Mouse (Mus musculus) CD8-positive naive resting alpha-beta T cell, adult 2 months (primary cell): ENCODE results near the gene Phlda2.
"Not testable (repeated sequence)": the region's sequence is repeated elsewhere in the genome, so short reads cannot be mapped to it uniquely, and the experiment has no call there.

Experiments
- DNase-seq, 2 experiments: peaks; one replicate each; pipeline ENCODE4 v3.0.0; 2022; ENCODE audit warnings: low read depth in 2 of 2, low spot score in 2 of 2

Phlda2 gene

GRCm38 (mm10) chr7:143502418-143503200, at the start of gene Phlda2:
Phlda2 (minus strand) TSS chr7:143503150.
- DNase-seq, result no peak

DNA sequence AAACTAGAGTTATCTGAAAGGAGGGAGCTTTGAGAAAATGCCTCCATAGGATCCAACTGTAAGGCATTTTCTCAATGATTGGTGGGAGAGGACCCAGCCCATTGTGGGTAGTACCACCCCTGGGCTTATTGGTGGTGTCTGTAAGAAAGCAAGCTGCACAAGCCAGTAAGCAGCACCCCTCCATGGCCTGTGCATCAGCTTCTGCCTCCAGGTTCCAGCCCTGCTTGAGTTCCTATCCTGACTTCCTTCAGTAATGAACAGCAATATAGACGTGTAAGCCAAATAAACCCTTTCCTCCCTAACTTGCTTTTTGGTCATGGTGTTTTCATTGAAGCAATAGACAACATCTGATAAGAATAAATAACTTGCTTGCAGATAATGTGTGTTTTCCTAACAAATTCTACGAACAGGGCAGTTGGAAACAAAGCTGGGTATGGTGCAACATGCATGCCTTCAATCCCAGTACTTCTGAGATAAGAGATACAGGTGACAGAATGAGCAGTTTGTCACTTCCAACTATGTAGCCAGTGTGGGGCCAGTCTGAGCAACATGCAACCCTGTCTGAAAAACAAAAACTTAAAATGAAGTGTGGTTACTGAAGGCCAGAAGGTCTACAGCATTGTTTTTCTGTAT, 46.8 kb upstream of the Phlda2 start:
- no peak for DNase-seq

GRCm38 (mm10) chr7:143548976-143549457, 46.1 kb upstream of the Phlda2 start, which contains the start of gene Nap1l4:
Nap1l4 (minus strand) TSS chr7:143549106.
- peak; percentile 99 for DNase-seq

DNA sequence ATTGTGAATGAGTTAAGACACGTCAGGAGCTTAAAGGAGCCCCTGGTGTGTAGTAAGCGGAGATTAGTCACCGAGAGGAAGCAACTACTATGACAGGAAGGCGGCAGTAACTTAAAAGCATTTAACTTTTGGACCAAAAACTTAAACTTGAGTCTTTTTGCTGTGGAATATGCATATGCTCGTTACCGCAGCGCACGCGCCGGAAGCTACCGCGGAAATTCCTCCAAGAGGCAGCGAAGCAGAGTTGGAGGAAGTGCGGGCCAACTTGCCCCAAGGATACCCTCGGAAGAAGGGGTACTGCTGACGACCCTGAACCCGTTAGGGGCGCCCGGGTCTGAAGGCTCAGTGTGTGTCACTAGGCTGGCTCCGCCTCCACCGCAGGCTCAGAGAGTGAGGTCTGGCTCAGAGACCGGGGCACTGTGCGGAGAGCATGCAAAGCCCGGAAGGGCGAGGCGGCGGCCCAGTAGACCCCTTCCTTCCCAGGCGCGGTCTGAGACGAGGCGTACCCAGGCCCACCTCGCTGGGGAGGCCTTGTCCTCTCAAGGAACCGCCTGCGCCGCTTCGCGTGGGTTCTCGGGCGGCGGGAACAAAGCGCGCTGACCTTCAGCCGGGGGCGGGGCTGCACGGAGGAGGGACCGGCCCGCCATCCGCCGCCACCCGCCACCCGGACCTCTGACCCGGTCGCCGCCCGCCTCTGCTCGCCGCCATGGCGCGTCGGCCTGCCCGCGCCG, 45.4 kb upstream of the Phlda2 start:
- peak; percentile 78 to 80 for DNase-seq

GRCm38 (mm10) chr7:143546554-143546953, 43.6 kb upstream of the Phlda2 start:
- no peak for DNase-seq

DNA sequence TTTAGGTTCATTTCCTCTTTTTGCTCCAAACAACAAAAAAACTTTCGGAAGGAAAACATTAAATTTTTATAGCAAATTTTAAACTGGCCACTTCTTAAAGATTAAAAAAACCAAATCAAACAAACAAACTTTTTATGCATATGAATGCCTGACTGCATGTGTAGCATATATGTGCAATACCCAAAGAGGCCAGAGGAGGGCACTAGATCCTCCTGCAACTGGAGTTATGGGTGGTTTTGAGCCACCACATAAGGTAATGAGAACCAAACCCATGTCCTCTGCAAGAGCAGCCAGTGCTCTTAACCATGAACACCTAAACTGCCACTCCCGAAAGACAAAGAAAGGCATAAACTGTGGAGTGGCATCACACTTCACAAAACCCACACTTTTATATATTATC, 41.4 kb upstream of the Phlda2 start:
- peak; percentile 55 to 68 for DNase-seq

GRCm38 (mm10) chr7:143538671-143539070, 35.7 kb upstream of the Phlda2 start:
- no peak for DNase-seq

DNA sequence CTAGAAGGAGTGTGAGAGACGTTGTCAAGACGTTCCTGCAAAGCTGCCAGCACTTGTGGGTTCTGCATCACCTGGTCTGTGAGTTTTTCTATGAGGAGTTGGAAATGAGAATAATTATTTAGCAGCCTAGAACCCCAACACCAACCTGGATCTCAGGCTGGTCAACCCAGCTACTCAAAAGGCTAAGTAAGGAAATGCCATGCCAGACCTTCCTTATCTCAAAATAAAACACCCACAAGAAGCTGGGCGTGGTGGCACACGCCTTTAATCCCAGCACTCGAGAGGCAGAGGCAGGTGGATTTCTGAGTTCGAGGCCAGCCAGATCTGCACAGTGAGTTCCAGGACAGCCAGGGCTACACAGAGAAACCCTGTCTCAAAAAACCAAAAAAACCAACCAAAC, 35.3 kb upstream of the Phlda2 start:
- not testable (repeated sequence) for DNase-seq

GRCm38 (mm10) chr7:143536251-143536650, 33.3 kb upstream of the Phlda2 start:
- no peak for DNase-seq

DNA sequence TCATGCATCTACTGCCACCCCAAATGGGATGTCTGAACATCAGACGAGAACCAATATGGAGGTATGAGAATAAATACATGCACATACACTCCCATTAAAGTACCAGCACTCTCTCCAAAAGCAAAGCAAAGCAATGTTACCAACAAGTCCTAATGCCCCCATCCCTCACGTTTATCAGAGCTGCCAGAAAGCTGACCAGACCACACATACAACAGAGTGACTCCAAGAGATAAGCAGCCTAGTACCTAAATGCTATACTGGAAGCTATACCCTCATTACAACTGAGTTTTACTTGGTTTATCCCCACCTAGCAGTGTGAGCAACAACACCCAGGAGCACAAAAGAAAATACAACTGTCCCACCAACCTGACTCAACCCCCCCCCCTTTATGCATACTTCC, 30.3 kb upstream of the Phlda2 start:
- DNase-seq, result no peak

- DNase-seq, result no peak
Measured at GRCm38 (mm10) chr7:143532410-143532809, 29.5 kb upstream of the Phlda2 start.

DNA sequence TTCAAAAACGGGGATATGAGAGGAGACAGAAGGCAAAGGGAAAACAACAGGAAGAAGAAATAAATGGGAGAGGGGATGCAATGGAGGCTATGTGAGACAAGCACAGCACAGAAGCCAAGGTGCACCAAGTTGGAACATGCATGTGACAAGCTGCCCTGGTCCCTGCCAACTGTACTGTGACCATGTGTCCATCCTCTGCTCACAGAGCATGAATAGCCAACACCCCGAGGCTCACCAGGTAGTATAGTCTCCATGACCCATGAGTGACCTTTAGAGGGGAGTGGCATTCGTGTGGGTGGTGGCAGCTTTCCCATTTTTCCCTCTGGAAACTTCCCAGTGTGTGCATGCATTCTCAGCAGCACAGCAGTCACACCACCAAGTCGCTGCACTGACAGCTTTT, 16.4 kb upstream of the Phlda2 start:
- DNase-seq, result no peak

DNA sequence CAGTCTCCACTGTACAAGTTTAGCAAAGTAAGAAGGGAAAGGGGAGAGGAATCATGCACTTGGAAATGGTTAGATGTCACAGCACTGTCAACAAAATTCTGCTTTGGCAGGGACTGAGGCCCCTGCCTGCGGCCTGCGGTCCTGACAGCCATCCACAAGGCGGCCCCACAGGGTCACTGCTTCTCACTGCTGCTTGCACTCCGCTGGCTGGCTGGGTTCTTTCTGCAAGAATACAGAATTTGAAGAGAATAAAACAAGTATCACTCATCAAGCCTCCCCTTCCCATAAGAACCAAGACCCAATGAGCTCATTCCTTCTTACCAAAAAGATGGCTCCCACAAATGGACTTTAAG, 11.4 kb upstream of the Phlda2 start:
- DNase-seq, result no peak

DNA sequence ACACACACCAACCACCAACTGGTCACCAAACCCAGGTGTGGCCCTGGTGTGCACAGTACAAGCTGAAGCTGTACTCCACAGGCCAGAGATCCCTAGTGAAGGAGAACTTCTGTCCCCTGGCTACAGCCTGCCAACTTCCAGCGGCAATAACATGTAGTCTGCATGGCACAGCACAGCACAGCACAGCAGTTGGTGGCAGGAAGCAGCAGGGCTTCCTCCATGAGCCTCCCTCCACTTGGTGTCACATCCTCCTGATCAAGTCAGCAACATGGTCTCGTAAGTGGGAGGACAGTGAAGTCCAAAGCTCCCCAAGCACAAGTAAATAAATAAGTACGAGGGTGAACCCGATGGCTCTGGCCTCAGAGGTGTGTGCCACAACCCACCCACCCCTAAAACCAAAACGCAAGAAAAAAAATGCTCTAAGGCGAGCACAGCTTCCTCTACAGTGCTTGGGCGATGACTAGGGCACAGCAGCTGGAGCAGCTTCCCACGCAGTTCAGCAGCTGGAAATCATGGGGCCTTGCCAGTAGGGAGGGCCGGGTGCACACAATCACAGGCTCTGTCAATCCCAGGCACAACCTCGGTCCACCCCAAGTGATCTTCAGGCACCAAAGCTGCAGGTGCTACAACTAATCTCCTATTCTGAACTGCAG, 10.9 kb upstream of the Phlda2 start:
- DNase-seq, result no peak

DNA sequence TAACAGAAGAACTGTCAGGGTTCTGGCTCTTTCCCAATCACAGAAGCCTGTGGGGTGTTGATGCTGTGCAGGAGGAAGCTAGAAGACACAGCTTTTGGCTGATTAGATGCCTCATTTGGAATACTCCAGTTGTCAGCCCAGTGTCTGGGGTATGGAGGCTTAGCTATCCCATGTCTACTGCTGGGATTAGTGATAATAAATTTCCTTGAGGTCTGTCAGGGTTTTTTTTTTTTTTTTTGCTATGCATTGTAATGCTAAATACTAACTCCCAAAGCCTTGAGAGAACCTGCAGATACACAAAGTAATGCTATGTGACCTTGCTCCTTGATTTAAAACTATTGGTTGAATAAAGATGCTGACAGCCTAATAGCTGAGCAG, 8.4 kb upstream of the Phlda2 start:
- DNase-seq, result no peak

DNA sequence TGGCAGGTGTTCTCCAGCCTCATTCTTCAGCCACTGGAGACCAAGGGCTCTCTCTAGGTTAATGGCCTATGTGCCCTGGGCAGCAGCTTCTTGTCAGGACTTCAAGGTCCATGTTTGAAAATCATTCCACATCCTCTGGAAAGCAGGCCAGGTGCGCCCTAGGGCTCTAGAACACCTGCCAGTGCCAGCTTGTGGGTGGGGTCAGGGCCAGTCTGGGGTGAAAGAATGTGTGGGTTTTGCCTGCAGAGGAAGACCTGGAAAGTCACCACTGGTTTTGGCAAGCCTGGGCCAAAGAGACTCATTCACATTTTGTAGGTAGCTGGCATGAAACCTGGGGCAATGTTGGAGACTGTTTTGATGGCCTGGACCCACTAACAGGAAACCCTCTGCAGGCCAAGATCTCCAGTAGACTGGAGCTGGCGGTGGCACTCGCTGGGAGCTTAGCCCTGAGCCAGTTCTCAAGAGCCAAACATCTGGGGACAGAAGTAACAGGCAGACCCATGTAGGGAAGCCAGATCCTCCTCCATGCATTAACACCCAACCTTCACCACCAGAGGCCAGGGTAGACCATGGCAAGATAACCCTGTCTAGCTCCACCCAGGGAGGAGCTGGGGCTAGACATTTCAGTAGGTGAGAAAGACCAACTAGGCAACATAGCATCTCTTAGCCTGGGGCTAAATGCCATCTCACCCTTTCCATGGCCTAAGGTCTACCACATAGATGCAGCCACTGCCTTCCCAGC, 7.8 kb upstream of the Phlda2 start:
- DNase-seq, result no peak

DNA sequence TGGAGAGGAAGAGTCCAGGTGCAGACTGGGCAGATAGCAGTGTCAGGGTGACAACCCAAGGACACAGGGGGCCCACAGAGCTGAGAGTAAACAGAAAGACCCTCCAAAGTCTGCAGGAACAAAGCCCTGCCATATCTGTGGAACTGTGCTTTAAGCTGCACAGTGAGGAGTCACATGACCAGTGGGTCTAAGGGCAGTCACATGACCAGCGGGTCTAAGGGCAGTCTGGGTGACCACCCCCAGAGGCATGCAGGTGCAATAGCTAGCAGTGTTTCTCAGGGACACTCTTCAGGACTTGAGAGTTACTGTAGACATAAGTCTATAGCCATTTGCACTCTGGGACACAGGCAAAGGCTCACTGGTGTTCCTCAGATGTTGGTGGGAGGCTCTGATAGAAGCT, 6.6 kb upstream of the Phlda2 start:
- no peak for DNase-seq

GRCm38 (mm10) chr7:143506675-143507074, 3.7 kb upstream of the Phlda2 start:
- DNase-seq, result peak; percentile 29 to 44

GRCm38 (mm10) chr7:143506271-143506670, 3.3 kb upstream of the Phlda2 start:
- DNase-seq, result no peak

GRCm38 (mm10) chr7:143505823-143506222, 2.9 kb upstream of the Phlda2 start:
- peak; percentile 57 to 63 for DNase-seq

DNA sequence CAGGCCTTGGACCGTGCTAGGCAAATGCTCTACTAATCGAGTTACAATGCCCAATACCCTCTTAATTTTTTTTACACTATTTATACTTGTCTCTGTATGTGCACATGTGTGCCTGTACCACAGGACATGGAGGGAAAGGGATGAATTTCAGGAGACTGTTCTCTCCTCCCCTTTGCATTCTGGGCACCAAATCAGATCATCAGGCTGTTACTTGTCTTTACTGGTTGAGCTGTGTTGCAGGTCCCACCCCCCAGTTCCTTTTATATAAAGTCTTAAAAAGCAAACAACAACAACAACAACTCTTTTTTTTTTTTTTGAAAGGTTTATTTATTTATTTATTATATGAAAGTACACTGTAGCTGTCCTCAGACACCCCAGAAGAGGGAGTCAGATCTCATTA, 2.5 kb upstream of the Phlda2 start:
- no peak for DNase-seq
